Mouse (Mus musculus) intestine, embryonic 15.5 days (tissue): ENCODE results near the gene Grin2b. TPM values are rescaled to one million over a fixed set of nuclear protein-coding genes. Genes with fewer than 3 reads are reported as not detected.

Experiments
- ATAC-seq: fragments of 200-750 bp; cut with Nextera tagmentation; 2 replicates; pipeline ENCODE4 v1.8.0; 2017; ENCODE audit warnings: moderate TSS enrichment, moderate library complexity
- H3K27ac ChIP-seq: fragments of 300-500 bp; sonication (generic); 2 replicates; pipeline ENCODE4 v1.5.1; 2015; ENCODE audit warnings: mild to moderate bottlenecking, inconsistent platforms
- H3K27me3 ChIP-seq: fragments of 300-500 bp; sonication (generic); replicated peaks from 2 replicates; pipeline ENCODE4 v1.6.1; 2015; ENCODE audit warnings: inconsistent platforms
- H3K36me3 ChIP-seq: fragments of 300-500 bp; sonication (generic); 2 replicates; pipeline ENCODE4 v1.6.1; 2015; ENCODE audit warnings: inconsistent platforms
- H3K4me1 ChIP-seq: fragments of 300-500 bp; sonication (generic); replicated peaks from 2 replicates; pipeline ENCODE4 v1.6.1; 2015; ENCODE audit warnings: inconsistent platforms
- H3K4me2 ChIP-seq: fragments of 300-500 bp; sonication (generic); replicated peaks from 2 replicates; pipeline ENCODE4 v1.6.1; 2015; ENCODE audit warnings: mild to moderate bottlenecking, inconsistent platforms
- H3K4me3 ChIP-seq: fragments of 300-500 bp; sonication (generic); replicated peaks from 2 replicates; pipeline ENCODE4 v1.5.1; 2015; ENCODE audit warnings: inconsistent platforms
- H3K9ac ChIP-seq: fragments of 300-500 bp; sonication (generic); 2 replicates; pipeline ENCODE4 v1.6.1; 2015; ENCODE audit warnings: inconsistent platforms
- H3K9me3 ChIP-seq: fragments of 300-500 bp; sonication (generic); 2 replicates; pipeline ENCODE4 v1.6.1; 2016; ENCODE audit warnings: inconsistent platforms
- WGBS: fragments of 180-500 bp; shearing (Covaris S2); methylation state at CpG from one replicate; pipeline ENCODE4 v1.1.7; 2015; 5-methylcytosine and 5-hydroxymethylcytosine counted together
- polyA plus RNA-seq: library from polyadenylated mRNA; unstranded; fragments of >200 nt; fragmentation: Nextera tagmentation; extraction: Ambion mirVana; gene quantifications from 2 replicates; pipeline ENCODE4 v1.2.1, GENCODE M21; 2015

Gene Grin2b
- polyA plus RNA-seq, 1 experiment from 2014 or later, result 0.60 TPM

DNA sequence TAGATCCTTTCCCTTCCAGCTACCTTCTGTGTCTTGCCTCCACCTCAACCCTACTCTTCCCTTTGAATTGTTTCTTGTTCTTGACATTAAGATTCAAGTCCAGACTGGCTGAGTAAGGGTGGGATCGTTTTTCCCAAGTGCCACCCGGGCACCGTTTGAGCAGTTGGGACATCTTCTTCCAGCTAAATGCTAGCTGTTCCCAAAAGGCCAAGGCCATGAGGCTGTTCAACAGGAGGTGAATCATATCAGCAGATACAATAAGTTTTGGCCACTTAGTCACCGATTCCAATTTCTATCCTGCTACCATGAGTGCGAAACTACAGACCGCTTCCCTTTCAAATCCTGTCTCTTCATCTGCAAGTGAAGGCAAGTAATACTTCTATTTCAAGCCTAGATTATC lies 146.4 kb downstream of the Grin2b start:
- Histone ChIP-seq H3K27ac (no peak overlapping the region), H3K4me1 (no peaks in the 10 kb centered on the region), H3K4me2 (no peak overlapping the region), H3K36me3 (no peaks in the 10 kb centered on the region), H3K9ac (no peak overlapping the region), H3K27me3 (no peaks in the 10 kb centered on the region), H3K4me3 (no peak overlapping the region), H3K9me3 (no peaks in the 10 kb centered on the region)
- WGBS, result 96% methylated on average over 6 of the region's 6 CpGs
- no peak for ATAC-seq

- no peak for ATAC-seq
- H3K27me3 ChIP-seq, result no peaks in the 10 kb centered on the region
- WGBS, result 74% methylated on average over 4 of the region's 4 CpGs
- no peaks in the 10 kb centered on the region for H3K4me1 ChIP-seq
- H3K4me3 ChIP-seq, result no peak overlapping the region
- no peak overlapping the region for H3K4me2 ChIP-seq
- no peak overlapping the region for H3K9ac ChIP-seq
- H3K27ac ChIP-seq, result no peak overlapping the region
- no peaks in the 10 kb centered on the region for H3K36me3 ChIP-seq
- no peaks in the 10 kb centered on the region for H3K9me3 ChIP-seq
Observed at GRCm38 (mm10) chr6:136025801-136026200, 147.5 kb downstream of the Grin2b start.

DNA sequence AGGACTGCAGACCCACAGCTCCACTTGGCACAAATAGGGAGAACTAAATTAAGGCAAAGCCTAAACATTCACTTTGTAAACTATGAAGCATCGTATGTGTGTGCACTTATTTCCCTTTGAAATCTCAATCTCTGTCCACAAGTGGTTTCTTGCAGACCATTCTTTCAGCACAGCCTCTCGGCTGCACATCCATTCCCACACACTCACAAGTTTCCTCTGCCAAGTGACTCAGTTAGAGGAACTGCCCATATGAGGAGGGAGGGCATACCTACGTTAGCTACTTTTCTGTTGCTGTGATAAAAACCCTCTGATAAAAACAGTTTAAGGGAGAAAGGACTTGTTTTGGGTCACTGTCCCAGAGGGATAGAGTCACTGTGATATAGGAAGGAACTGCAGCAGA lies 152.9 kb downstream of the Grin2b start:
- H3K4me3 ChIP-seq, result no peak overlapping the region
- ATAC-seq, result no peak
- H3K27ac ChIP-seq, result no peak overlapping the region
- H3K27me3 ChIP-seq, result no peaks in the 10 kb centered on the region
- H3K9ac ChIP-seq, result no peak overlapping the region
- H3K4me1 ChIP-seq, result no peaks in the 10 kb centered on the region
- H3K36me3 ChIP-seq, result no peaks in the 10 kb centered on the region
- H3K9me3 ChIP-seq, result no peaks in the 10 kb centered on the region
- no peak overlapping the region for H3K4me2 ChIP-seq
- WGBS, result 54% methylated on average over 3 of the region's 3 CpGs

GRCm38 (mm10) chr6:136018962-136019361 lies 154.3 kb downstream of the Grin2b start:
- no peak overlapping the region for H3K27ac ChIP-seq
- no peak overlapping the region for H3K4me2 ChIP-seq
- no peak overlapping the region for H3K4me3 ChIP-seq
- no peaks in the 10 kb centered on the region for H3K4me1 ChIP-seq
- H3K27me3 ChIP-seq, result no peaks in the 10 kb centered on the region
- H3K9me3 ChIP-seq, result no peaks in the 10 kb centered on the region
- WGBS, result 77% methylated on average over 1 of the region's 1 CpGs
- H3K9ac ChIP-seq, result no peak overlapping the region
- no peaks in the 10 kb centered on the region for H3K36me3 ChIP-seq
- no peak for ATAC-seq

- Histone ChIP-seq H3K36me3 (no peaks in the 10 kb centered on the region), H3K4me3 (no peak overlapping the region), H3K9me3 (no peaks in the 10 kb centered on the region), H3K9ac (no peak overlapping the region), H3K4me2 (no peak overlapping the region), H3K27ac (no peak overlapping the region), H3K27me3 (no peaks in the 10 kb centered on the region), H3K4me1 (peaks cover 3% of the 10 kb centered on the region; the same call in 1 of the 2 replicates)
- no peak for ATAC-seq
- 89% methylated on average over 12 of the region's 12 CpGs for WGBS
Observed at GRCm38 (mm10) chr6:136013556-136014380, 159.5 kb downstream of the Grin2b start.

- Histone ChIP-seq H3K27me3 (no peaks in the 10 kb centered on the region), H3K4me1 (peaks cover 3% of the 10 kb centered on the region; the same call in 1 of the 2 replicates), H3K4me2 (no peak overlapping the region), H3K4me3 (no peak overlapping the region), H3K36me3 (no peaks in the 10 kb centered on the region), H3K9me3 (no peaks in the 10 kb centered on the region), H3K27ac (no peak overlapping the region), H3K9ac (no peak overlapping the region)
- ATAC-seq, result no peak
- WGBS, result 87% methylated on average over 4 of the region's 4 CpGs
Observed at GRCm38 (mm10) chr6:136011533-136011932, 161.8 kb downstream of the Grin2b start.

GRCm38 (mm10) chr6:136011038-136011311 lies 162.3 kb downstream of the Grin2b start:
- Histone ChIP-seq H3K4me2 (no peak overlapping the region), H3K27ac (no peak overlapping the region), H3K9ac (no peak overlapping the region), H3K36me3 (no peaks in the 10 kb centered on the region), H3K9me3 (no peaks in the 10 kb centered on the region), H3K27me3 (no peaks in the 10 kb centered on the region), H3K4me3 (no peak overlapping the region), H3K4me1 (peaks cover 3% of the 10 kb centered on the region; the same call in 1 of the 2 replicates)
- 89% methylated on average over 4 of the region's 4 CpGs for WGBS
- ATAC-seq, result no peak

GRCm38 (mm10) chr6:136010290-136011037 lies 162.8 kb downstream of the Grin2b start:
- 0 out of 2 replicates have a peak overlapping the region, but pooled peaks have one; percentile 4 for H3K4me2 ChIP-seq
- 45% methylated on average over 7 of the region's 7 CpGs for WGBS
- H3K27me3 ChIP-seq, result no peaks in the 10 kb centered on the region
- no peak overlapping the region for H3K9ac ChIP-seq
- H3K36me3 ChIP-seq, result no peaks in the 10 kb centered on the region
- no peaks in the 10 kb centered on the region for H3K9me3 ChIP-seq
- peak; percentile 67 for ATAC-seq
- H3K27ac ChIP-seq, result no peak overlapping the region
- no peak overlapping the region for H3K4me3 ChIP-seq
- H3K4me1 ChIP-seq, result peaks cover 3% of the 10 kb centered on the region; the same call in 1 of the 2 replicates

GRCm38 (mm10) chr6:136008120-136008519 lies 165.2 kb downstream of the Grin2b start:
- WGBS, result 76% methylated on average over 6 of the region's 6 CpGs
- Histone ChIP-seq H3K4me2 (no peak overlapping the region), H3K9me3 (no peaks in the 10 kb centered on the region), H3K27ac (no peak overlapping the region), H3K27me3 (no peaks in the 10 kb centered on the region), H3K4me3 (no peak overlapping the region), H3K9ac (no peak overlapping the region), H3K36me3 (no peaks in the 10 kb centered on the region), H3K4me1 (peaks cover 3% of the 10 kb centered on the region; the same call in 1 of the 2 replicates)
- no peak for ATAC-seq

DNA sequence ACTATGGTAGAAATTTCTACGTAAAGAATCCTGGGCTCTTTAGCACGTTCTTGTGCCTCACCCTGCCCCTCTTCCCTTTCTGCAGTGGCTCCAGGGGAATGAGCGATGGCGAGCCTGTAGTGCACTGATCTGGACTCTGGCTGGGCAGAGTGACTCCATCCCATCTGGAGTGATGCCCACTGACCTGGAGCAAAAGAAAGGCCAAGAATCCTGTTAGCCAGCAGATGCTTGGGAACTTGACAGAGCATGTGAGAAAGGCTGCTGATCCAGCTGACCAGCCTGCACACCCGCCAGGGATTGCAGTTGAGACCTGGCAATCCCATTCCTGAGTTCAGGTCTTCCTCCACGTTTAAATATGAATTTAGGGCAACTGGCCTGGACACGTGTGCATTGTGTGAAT lies 178.6 kb downstream of the Grin2b start:
- Histone ChIP-seq H3K36me3 (no peaks in the 10 kb centered on the region), H3K4me1 (no peaks in the 10 kb centered on the region), H3K27ac (no peak overlapping the region), H3K4me3 (no peak overlapping the region), H3K9me3 (no peaks in the 10 kb centered on the region), H3K9ac (no peak overlapping the region), H3K27me3 (no peaks in the 10 kb centered on the region), H3K4me2 (no peak overlapping the region)
- ATAC-seq, result no peak
- 73% methylated on average over 7 of the region's 7 CpGs for WGBS

DNA sequence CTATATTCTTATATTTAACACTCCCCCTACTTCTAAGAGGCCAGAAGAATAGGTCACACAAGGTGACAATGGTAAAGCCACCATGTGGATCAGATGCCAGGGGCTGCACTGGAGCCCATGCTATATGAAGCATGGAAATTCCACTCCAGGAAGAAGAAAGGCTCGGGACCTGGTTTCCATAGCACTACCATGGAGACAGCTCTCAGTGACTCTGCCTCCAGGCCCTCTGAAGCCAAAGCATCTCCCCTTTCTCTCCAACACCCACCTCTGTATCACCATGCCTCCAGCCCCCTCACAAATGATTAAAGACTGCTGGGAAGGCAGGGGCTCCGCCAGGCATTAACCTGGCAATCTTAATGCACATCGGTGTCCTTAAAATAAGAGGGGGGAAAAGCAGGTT lies 179.4 kb downstream of the Grin2b start:
- no peak for ATAC-seq
- Histone ChIP-seq H3K4me3 (no peak overlapping the region), H3K36me3 (no peaks in the 10 kb centered on the region), H3K9me3 (no peaks in the 10 kb centered on the region), H3K27ac (no peak overlapping the region), H3K4me1 (no peaks in the 10 kb centered on the region), H3K4me2 (no peak overlapping the region), H3K27me3 (no peaks in the 10 kb centered on the region), H3K9ac (no peak overlapping the region)
- WGBS, result 85% methylated on average over 3 of the region's 3 CpGs

DNA sequence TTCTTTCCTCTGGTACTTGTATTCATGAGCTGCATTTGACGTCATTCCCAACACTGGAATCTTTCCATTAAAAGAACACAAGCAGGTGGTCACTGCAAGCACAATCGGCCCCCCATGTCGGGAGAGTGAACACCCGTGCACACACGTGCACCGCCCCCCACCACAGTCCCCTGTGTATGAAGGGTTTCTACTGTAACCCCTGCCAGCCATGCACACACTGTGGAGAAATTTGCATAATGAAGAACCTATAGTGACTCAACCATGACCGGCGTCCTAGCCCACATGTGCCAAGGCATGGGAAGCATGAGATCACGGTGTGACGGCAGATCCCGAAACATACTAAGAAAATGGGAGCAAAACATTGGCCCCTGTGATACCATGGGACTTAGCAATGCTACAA lies 179.9 kb downstream of the Grin2b start:
- no peaks in the 10 kb centered on the region for H3K36me3 ChIP-seq
- H3K27ac ChIP-seq, result no peak overlapping the region
- no peaks in the 10 kb centered on the region for H3K4me1 ChIP-seq
- 92% methylated on average over 11 of the region's 11 CpGs for WGBS
- no peak overlapping the region for H3K4me3 ChIP-seq
- H3K9ac ChIP-seq, result no peak overlapping the region
- H3K4me2 ChIP-seq, result no peak overlapping the region
- ATAC-seq, result no peak
- no peaks in the 10 kb centered on the region for H3K27me3 ChIP-seq
- H3K9me3 ChIP-seq, result no peaks in the 10 kb centered on the region

DNA sequence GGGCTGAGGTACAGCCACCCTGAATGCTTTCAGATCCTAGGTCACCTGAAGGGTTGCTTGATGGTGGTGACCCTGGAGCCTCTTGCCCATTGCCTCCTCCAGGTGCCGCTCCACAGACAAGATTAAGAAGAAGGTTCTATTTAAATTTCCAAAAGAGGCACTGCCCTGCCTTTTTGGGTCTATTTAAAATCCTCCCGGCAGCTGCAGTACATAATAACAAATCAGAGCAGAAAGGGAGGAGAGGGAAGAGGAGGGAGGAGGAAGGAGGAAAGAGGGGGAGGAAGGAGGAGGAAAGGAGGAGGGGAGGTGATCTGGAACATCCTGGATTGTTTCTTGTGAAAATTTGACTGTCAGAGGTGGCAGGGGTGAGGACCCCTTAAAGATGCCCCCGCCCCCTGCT lies 197.2 kb downstream of the Grin2b start:
- Histone ChIP-seq H3K27ac (no peak overlapping the region), H3K36me3 (no peaks in the 10 kb centered on the region), H3K9ac (no peak overlapping the region), H3K4me3 (no peak overlapping the region), H3K27me3 (no peaks in the 10 kb centered on the region), H3K4me1 (0 out of 2 replicates have a peak, but pooled peaks cover 4% of the 10 kb centered on the region), H3K9me3 (no peaks in the 10 kb centered on the region), H3K4me2 (no peak overlapping the region)
- WGBS, result 39% methylated on average over 3 of the region's 3 CpGs
- no peak for ATAC-seq
